Mouse (Mus musculus) spleen, postnatal 10 days (tissue): ENCODE data around the gene Fam177a.
"Not testable (repeated sequence)": the region's sequence is repeated elsewhere in the genome, so short reads cannot be mapped to it uniquely, and the experiment has no call there.

Source experiments
- DNase-seq, 2 experiments: peaks; one replicate each; pipeline ENCODE4 v3.0.0; 2021 to 2022; ENCODE audit warnings: low spot score in 2 of 2

The Fam177a gene

DNA sequence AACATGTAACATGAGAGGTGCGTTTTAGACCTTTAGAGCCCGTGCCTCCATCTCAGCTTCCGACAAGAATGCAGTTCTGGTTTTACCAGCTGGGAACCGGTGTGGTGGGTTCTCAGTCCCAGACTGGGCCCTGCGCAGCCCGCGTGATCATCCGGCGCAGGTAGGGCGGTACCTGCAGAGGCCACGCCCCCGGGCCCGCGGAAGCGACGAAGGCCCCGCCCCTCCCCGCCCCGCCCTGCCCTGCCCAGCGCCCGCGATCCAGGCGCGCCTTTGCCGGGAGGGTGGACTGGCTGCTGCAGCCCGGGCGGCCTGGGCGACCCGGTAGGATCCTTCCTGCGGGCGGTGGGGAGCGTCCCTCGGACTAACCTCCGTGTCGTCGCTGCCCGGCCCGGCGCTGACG lies at the start of gene Fam177a:
Gene Fam177a, plus strand, starts transcription at position 228 of the 400 bp plus-strand sequence.
- DNase-seq, result not testable (repeated sequence)

GRCm38 (mm10) chr12:55075296-55075695 lies 49.0 kb upstream of the Fam177a start:
- DNase-seq, result no peak

GRCm38 (mm10) chr12:55078706-55079105 lies 45.6 kb upstream of the Fam177a start:
- not testable (repeated sequence) for DNase-seq

- peak; percentile 91 to 97 for DNase-seq
Observed at GRCm38 (mm10) chr12:55079726-55080600, 44.3 kb upstream of the Fam177a start, which contains the start of the genes 2700097O09Rik and Srp54a. 2700097O09Rik (minus strand) TSS chr12:55080110. Srp54a (plus strand) TSS chr12:55080262.

- not testable (repeated sequence) for DNase-seq
Observed at GRCm38 (mm10) chr12:55080601-55080942, 43.7 kb upstream of the Fam177a start.

DNA sequence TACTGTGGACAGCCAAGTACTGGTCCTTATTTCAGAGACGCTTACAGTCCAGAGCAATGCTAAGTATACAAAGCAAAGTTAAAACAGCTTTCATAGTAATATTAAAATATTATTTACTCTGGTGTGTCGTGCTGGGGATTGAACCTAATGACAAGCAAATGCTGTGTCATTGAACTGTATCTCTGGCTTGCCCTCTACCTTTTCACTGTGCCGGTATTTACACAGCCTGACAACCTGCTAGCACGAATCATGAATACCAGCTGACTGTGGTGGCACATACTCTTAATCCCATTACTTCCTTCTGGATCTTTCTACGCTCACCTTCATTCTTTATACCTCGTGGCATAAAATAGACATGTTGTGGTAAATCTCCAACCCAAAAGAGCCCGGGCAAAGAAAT lies 32.1 kb upstream of the Fam177a start:
- DNase-seq, result not testable (repeated sequence)

GRCm38 (mm10) chr12:55112616-55113015 lies 11.7 kb upstream of the Fam177a start:
- not testable (repeated sequence) for DNase-seq

DNA sequence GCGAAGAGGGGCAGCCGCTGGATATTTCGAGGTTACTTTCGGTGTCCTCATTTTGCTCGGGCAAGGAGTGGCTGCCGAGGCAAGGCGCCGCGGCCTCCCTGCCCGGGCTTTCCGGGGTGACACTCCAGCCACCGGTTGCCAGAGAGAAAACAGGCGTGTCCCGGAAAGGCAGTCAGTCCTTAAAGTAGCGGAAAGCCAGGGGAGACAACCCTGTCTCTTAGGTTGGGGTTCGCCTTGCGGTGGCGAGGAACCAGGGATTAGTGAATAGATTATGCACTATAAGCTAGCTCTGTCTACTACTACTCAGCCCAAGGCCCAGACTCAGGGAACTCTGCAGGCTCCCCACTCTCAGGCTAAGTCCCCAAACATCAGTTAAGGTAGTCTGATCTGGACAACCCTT lies 462 bp downstream of the Fam177a start:
- not testable (repeated sequence) for DNase-seq

- not testable (repeated sequence) for DNase-seq
Observed at GRCm38 (mm10) chr12:55135540-55135939, 11.3 kb downstream of the Fam177a start.

DNA sequence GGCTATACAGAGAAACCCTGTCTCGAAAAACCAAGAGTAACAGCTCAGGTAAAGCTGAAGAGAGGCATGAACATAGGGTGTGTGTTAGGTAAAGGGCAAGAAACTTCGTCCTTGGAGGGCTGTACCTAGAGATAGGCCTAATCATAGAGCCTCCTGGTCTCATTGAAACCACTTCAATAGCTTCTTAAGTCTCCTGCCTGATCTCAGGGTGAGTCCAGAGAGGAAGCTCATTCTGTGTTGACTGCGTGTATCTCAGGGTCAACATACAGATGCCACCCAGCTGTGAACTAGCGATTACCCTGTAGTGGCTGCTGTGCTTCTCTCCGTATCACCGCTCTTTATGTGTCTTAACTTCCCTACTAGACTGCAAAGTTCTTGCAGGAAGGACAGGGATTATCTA lies 13.6 kb downstream of the Fam177a start:
- DNase-seq, result not testable (repeated sequence)

DNA sequence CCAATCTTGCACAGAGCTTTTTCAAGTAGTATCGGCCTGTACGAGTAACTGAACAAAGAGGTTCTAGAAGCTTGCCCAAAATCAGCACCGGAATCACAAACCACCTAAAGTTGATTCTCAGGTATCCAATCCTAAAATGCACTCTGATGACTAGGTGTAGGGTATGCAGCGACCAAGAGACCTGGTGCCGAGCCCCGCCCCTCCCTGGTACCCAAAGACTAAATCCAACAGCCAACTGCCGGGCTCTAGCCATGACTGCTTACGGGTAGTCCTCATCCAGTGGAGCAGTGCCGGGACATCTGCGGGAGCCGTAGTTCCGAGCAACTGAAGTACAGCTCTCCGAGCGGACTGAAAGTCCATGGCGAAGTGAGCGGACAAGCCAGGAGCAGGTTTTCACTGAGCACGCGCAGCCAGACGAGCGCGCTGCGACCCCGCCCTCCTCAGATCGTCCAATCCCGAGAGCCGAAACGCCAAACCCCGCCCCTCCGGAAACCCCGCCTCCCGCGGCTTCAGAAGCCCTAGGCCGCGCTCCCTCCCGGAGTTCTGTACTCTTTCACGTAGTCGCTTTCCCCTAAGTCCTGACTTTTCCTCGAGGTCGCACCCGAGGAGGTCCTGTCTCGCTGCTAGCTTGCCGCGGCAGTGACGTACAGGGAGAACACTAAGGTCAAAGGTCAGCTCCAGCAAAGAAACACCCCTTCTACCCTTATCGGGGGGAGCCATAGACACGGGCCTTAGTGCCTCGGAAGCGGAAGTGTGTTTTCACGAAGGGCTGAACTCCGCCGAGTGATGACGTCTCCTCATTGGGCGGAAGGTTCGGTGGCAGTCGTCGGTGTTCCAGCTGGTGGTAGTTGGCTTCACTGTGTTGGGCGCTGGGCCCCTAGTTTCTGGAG lies 30.5 kb downstream of the Fam177a start, which contains the start of gene Srp54b:
Gene Srp54b, plus strand, starts transcription at position 546 of the 890 bp plus-strand sequence.
- DNase-seq, result not testable (repeated sequence)

DNA sequence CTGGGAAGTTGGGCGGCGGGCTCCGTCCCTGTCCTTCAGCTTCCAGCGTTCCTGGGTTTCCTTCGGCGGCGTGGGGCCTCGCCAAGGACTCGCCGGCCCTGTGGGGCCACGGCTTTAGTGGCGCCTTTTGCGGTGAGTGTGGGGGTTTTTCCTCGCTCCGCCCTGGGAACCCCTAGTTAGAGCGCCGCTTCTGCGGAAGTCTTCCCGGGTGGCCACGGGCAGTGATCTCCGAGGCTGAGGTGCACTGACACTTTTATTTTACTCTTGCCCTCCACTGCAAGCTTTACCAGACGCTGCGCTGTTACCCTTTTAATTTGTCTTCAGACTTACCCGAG lies 31.1 kb downstream of the Fam177a start:
- not testable (repeated sequence) for DNase-seq

DNA sequence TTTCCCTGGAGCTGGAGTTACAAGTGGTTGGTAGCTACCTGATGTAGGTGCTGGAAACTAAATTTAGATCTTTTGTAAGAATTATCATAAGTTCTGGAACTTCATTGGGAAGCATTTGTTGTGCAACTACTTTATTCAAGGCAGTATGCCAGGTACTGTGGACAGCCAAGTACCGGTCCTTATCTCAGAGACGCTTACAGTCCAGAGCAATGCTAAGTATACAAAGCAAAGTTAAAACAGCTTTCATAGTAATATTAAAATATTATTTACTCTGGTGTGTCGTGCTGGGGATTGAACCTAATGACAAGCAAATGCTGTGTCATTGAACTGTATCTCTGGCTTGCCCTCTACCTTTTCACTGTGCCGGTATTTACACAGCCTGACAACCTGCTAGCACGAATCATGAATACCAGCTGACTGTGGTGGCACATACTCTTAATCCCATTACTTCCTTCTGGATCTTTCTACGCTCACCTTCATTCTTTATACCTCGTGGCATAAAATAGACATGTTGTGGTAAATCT lies 42.8 kb downstream of the Fam177a start:
- not testable (repeated sequence) for DNase-seq

GRCm38 (mm10) chr12:55187686-55188085 lies 63.4 kb downstream of the Fam177a start:
- not testable (repeated sequence) for DNase-seq

- DNase-seq, result not testable (repeated sequence)
Observed at GRCm38 (mm10) chr12:55189127-55189526, 64.9 kb downstream of the Fam177a start.
